23 mouse cellular contexts compared by ENCODE assay signal in the genomic region with DNA sequence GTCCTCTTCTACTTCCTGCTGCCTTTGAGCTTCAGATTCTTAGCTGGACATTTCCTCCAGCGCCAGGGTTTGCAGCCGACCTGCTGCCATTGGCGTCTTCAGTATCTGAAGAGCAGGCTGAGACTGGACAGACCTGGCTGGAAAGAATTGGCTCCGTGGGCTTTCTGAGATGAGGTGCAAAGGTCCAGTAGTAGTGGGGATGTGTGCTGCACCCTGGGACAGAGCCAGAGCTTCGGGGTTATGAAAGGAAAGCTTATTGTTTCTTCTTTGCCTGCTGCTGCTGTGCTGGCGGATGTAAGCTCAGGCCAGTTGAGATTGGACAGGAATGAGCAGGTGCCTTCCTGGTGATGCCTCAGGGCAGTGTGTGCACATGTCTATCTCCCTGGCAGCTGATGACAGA. TPM values are rescaled to one million over a fixed set of nuclear protein-coding genes. Genes with fewer than 3 reads are reported as not detected.
DNase-seq lines count a peak whose midpoint lies in the region; ATAC-seq and TF ChIP-seq lines count a peak whose summit lies in the region.
"Had no signal": no experiment of that assay in that cellular context is flagged by ENCODE, and none has a peak within 500 bp of the region (broad histone marks: within the 10 kb centered on the region; RNA-seq: fewer than 3 reads in every experiment).

No protein-coding gene starts in this region.

- no peak overlapping the region for H3K4me2 ChIP-seq in forebrain, postnatal 0 days (ENCODE audit: low read depth)
- no peak overlapping the region for H3K4me2 ChIP-seq in forebrain, embryonic 13.5 days
- no peak overlapping the region for H3K4me2 ChIP-seq in midbrain, embryonic 13.5 days (replicated peaks)
- H3K4me2 ChIP-seq in midbrain, embryonic 15.5 days = no peak overlapping the region
- H3K4me2 ChIP-seq: forebrain, embryonic 12.5 days; heart, embryonic 12.5 days; hindbrain, embryonic 15.5 days; liver, embryonic 15.5 days; lung, embryonic 15.5 days; midbrain, embryonic 11.5 days; neural tube, embryonic 13.5 days had no signal

- DNase-seq in forebrain, postnatal 0 days = no peak
- DNase-seq in kidney, adult 2 months = peak; percentile 86
- no peak for DNase-seq in kidney, postnatal 10 days
- no peak for DNase-seq in right cerebral cortex, adult 2 months (ENCODE audit: low spot score in 2 of 2)
- no peak for DNase-seq in embryo, embryonic 10 days (ENCODE audit: low spot score)
- DNase-seq: adrenal gland, postnatal 25 days; gastrocnemius, postnatal 25 days; heart, adult 18-20 months; heart, postnatal 10 days; layer of hippocampus, postnatal 36 days; left cerebral cortex, postnatal 4 days; thymus, postnatal 14 days had no signal

- H3K4me1 ChIP-seq in forebrain, postnatal 0 days (ENCODE audit: insufficient read depth) = no peaks in the 10 kb centered on the region
- no peaks in the 10 kb centered on the region for H3K4me1 ChIP-seq in forebrain, embryonic 13.5 days
- peaks cover 3% of the 10 kb centered on the region; the same call in 1 of the 2 replicates for H3K4me1 ChIP-seq in kidney, adult 2 months (ENCODE audit: control insufficient read depth, insufficient read depth, low read length)
- no peaks in the 10 kb centered on the region for H3K4me1 ChIP-seq in midbrain, embryonic 13.5 days (replicated peaks)
- no peaks in the 10 kb centered on the region for H3K4me1 ChIP-seq in midbrain, embryonic 15.5 days
- H3K4me1 ChIP-seq: forebrain, embryonic 12.5 days; heart, embryonic 12.5 days; hindbrain, embryonic 15.5 days; liver, embryonic 15.5 days; lung, embryonic 15.5 days; neural tube, embryonic 13.5 days had no signal

- peaks cover 47% of the 10 kb centered on the region for H3K36me3 ChIP-seq in forebrain, postnatal 0 days (ENCODE audit: insufficient read depth)
- peaks cover 85% of the 10 kb centered on the region for H3K36me3 ChIP-seq in forebrain, embryonic 13.5 days (ENCODE audit: poor library complexity, severe bottlenecking)
- no peaks in the 10 kb centered on the region; the same call in 1 of the 2 replicates for H3K36me3 ChIP-seq in kidney, adult 2 months (ENCODE audit: control insufficient read depth, insufficient read depth, low read length)
- H3K36me3 ChIP-seq in midbrain, embryonic 13.5 days = peaks cover 74% of the 10 kb centered on the region
- H3K36me3 ChIP-seq in midbrain, embryonic 15.5 days (replicated peaks) = peaks cover 17% of the 10 kb centered on the region; the same call in 1 of the 2 replicates

- peak; percentile 25; the same call in 1 of the 2 replicates for ATAC-seq in forebrain, postnatal 0 days
- no peak for ATAC-seq in forebrain, embryonic 13.5 days
- no peak for ATAC-seq in midbrain, embryonic 13.5 days
- no peak for ATAC-seq in midbrain, embryonic 15.5 days (replicated peaks)

- 67% methylated on average over 6 of the region's 6 CpGs for WGBS in forebrain, postnatal 0 days
- 93% methylated on average over 6 of the region's 6 CpGs for WGBS in forebrain, embryonic 13.5 days
- WGBS in kidney, adult 2 months = 45% methylated on average over 6 of the region's 6 CpGs
- WGBS in midbrain, embryonic 13.5 days = 91% methylated on average over 6 of the region's 6 CpGs
- 89% methylated on average over 6 of the region's 6 CpGs for WGBS in midbrain, embryonic 15.5 days

- no peak overlapping the region for H3K27ac ChIP-seq in forebrain, postnatal 0 days (ENCODE audit: low read depth, low read length)
- H3K27ac ChIP-seq in forebrain, embryonic 13.5 days = no peak overlapping the region
- peak overlapping the region; percentile 25; the same call in 1 of the 2 replicates for H3K27ac ChIP-seq in kidney, adult 2 months (ENCODE audit: insufficient read depth, low read depth, low read length)
- H3K27ac ChIP-seq in midbrain, embryonic 13.5 days = peak overlapping the region; percentile 10; the same call in 1 of the 2 replicates
- no peak overlapping the region for H3K27ac ChIP-seq in midbrain, embryonic 15.5 days
- H3K27ac ChIP-seq: forebrain, embryonic 12.5 days; hindbrain, embryonic 15.5 days; liver, embryonic 15.5 days; lung, embryonic 15.5 days; neural tube, embryonic 13.5 days had no signal

- H3K9me3 ChIP-seq in forebrain, postnatal 0 days (ENCODE audit: low read length) = no peaks in the 10 kb centered on the region
- no peaks in the 10 kb centered on the region for H3K9me3 ChIP-seq in forebrain, embryonic 13.5 days (replicated peaks)
- no peaks in the 10 kb centered on the region for H3K9me3 ChIP-seq in midbrain, embryonic 13.5 days
- no peaks in the 10 kb centered on the region for H3K9me3 ChIP-seq in midbrain, embryonic 15.5 days
- H3K9me3 ChIP-seq: forebrain, embryonic 12.5 days; G1E; heart, embryonic 12.5 days; hindbrain, embryonic 15.5 days; liver, embryonic 15.5 days; lung, embryonic 15.5 days; neural tube, embryonic 13.5 days had no signal

- H3K27me3 ChIP-seq in forebrain, postnatal 0 days (ENCODE audit: insufficient read depth, low read length) = no peaks in the 10 kb centered on the region
- no peaks in the 10 kb centered on the region for H3K27me3 ChIP-seq in forebrain, embryonic 13.5 days
- H3K27me3 ChIP-seq in kidney, adult 2 months (replicated peaks; ENCODE audit: control insufficient read depth, insufficient read depth, low read length) = no peaks in the 10 kb centered on the region
- no peaks in the 10 kb centered on the region for H3K27me3 ChIP-seq in midbrain, embryonic 13.5 days
- H3K27me3 ChIP-seq in midbrain, embryonic 15.5 days (replicated peaks) = no peaks in the 10 kb centered on the region
- H3K27me3 ChIP-seq: forebrain, embryonic 12.5 days; heart, embryonic 12.5 days; hindbrain, embryonic 15.5 days; liver, embryonic 15.5 days; lung, embryonic 15.5 days; neural tube, embryonic 13.5 days had no signal

- no peak overlapping the region for H3K9ac ChIP-seq in forebrain, postnatal 0 days
- no peak overlapping the region for H3K9ac ChIP-seq in forebrain, embryonic 13.5 days
- no peak overlapping the region for H3K9ac ChIP-seq in midbrain, embryonic 13.5 days (replicated peaks)
- no peak overlapping the region for H3K9ac ChIP-seq in midbrain, embryonic 15.5 days
- H3K9ac ChIP-seq: forebrain, embryonic 12.5 days; heart, embryonic 12.5 days; hindbrain, embryonic 15.5 days; liver, embryonic 15.5 days; lung, embryonic 15.5 days; neural tube, embryonic 13.5 days had no signal

- no peak for TF ChIP-seq POLR2A in kidney, adult 2 months (IDR thresholded peaks at IDR 0.05; ENCODE audit: low read depth, low read length)

- no peak overlapping the region for H3K4me3 ChIP-seq in forebrain, postnatal 0 days (ENCODE audit: low read depth, low read length)
- no peak overlapping the region for H3K4me3 ChIP-seq in forebrain, embryonic 13.5 days
- H3K4me3 ChIP-seq in kidney, adult 2 months (ENCODE audit: insufficient read depth, low read depth, low read length) = no peak overlapping the region
- no peak overlapping the region for H3K4me3 ChIP-seq in midbrain, embryonic 13.5 days (replicated peaks)
- H3K4me3 ChIP-seq in midbrain, embryonic 15.5 days = no peak overlapping the region
- H3K4me3 ChIP-seq: forebrain, embryonic 12.5 days; heart, embryonic 12.5 days; hindbrain, embryonic 15.5 days; liver, embryonic 15.5 days; lung, embryonic 15.5 days; neural tube, embryonic 13.5 days had no signal

- no peak for TF ChIP-seq CTCF in forebrain, postnatal 0 days (IDR thresholded peaks at IDR 0.05; ENCODE audit: low read depth)
- no peak for TF ChIP-seq CTCF in kidney, adult 2 months (conservative IDR thresholded peaks at IDR 0.05; ENCODE audit: insufficient read depth, insufficient read length, low read depth, low read length)

RNA-seq across cellular contexts. Expression of gene Ppp2r1b, which starts 28.9 kb away (rescaled TPM):
- total RNA-seq in forebrain, postnatal 0 days (2014; rRNA removed) = 15.2 and 26.0 TPM in 2 replicates
- polyA plus RNA-seq in forebrain, postnatal 0 days (2015; fragmentation: Nextera tagmentation; extraction: Ambion mirVana) = 26.1 and 29.8 TPM in 2 replicates
- 86.3 and 89.7 TPM in 2 replicates for polyA plus RNA-seq in forebrain, embryonic 13.5 days (2015; fragmentation: Nextera tagmentation; extraction: Ambion mirVana)
- 10.2 and 13.0 TPM in 2 replicates for polyA plus RNA-seq in kidney, adult 2 months (2012; rRNA removed)
- 56.1 and 58.0 TPM in 2 replicates for polyA plus RNA-seq in midbrain, embryonic 13.5 days (2015; fragmentation: Nextera tagmentation; extraction: Ambion mirVana)
- polyA plus RNA-seq in midbrain, embryonic 15.5 days (2015; fragmentation: Nextera tagmentation; extraction: Ambion mirVana) = 41.6 and 42.5 TPM in 2 replicates

Comparison
In these comparisons a context has a peak if more than half of its experiments do, and no peak if none do; other contexts are left out.
1. H3K27ac ChIP-seq: peak in kidney, adult 2 months (single experiment) and midbrain, embryonic 13.5 days (single experiment); none in forebrain, postnatal 0 days (single experiment), forebrain, embryonic 13.5 days (single experiment) and midbrain, embryonic 15.5 days (single experiment).